Mouse (Mus musculus): ENCODE data around the gene Fbn1. TPM values are rescaled to one million over a fixed set of nuclear protein-coding genes. Genes with fewer than 3 reads are reported as not detected.

Fbn1 gene
- polyA plus RNA-seq, 1 experiment from 2014 or later: 33.6 TPM

DNA sequence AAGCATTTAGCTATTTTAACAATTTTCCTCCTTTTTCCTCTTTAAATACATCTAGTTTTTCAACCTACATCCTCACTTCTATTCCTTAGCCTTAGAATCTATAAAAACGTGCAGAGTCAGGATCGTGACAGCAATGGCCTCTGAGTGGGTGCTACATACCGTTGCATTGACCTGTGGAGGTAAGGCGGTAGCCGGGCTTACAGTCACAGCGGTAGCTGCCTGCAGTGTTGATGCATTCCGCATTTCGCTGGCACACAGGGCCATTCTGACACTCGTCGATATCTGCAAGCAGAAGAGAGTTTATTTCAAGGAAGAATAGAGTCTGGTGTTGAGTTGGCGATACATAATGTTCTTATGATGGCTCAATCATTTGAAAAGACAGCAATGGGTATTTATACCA is 172.6 kb downstream of the Fbn1 start:
- Histone ChIP-seq H3K4me1 (ENCODE audit: control insufficient read depth in 2 of 2, insufficient read depth in 2 of 2, low read length in 2 of 2) (no peaks in the 10 kb centered on the region), H3K27ac (replicated peaks in 1 of 2; ENCODE audit: control insufficient read depth in 1 of 2, insufficient read depth in 1 of 2, low read depth in 2 of 2, low read length in 2 of 2) (no peak overlapping the region), H3K4me3 (ENCODE audit: control insufficient read depth in 1 of 2, insufficient read depth in 1 of 2, low read depth in 1 of 2, low read length in 2 of 2) (no peak overlapping the region), H3K27me3 (ENCODE audit: control insufficient read depth, insufficient read depth, low read length) (no peaks in the 10 kb centered on the region), H3K4me2 (ENCODE audit: low read length) (no peak overlapping the region), H3K9me3 (ENCODE audit: control insufficient read depth, low read length) (no peaks in the 10 kb centered on the region), H3K9ac (ENCODE audit: low read length) (no peak overlapping the region), H3K36me3 (ENCODE audit: control insufficient read depth, insufficient read depth, low read length) (peaks cover 87% of the 10 kb centered on the region)
- ATAC-seq (ENCODE audit: insufficient number of reproducible peaks, insufficient read depth, low FRiP score, low read depth): no peak
- 91% methylated on average over 11 of the region's 11 CpGs for WGBS

- Histone ChIP-seq H3K4me3 (ENCODE audit: control insufficient read depth in 1 of 2, insufficient read depth in 1 of 2, low read depth in 1 of 2, low read length in 2 of 2) (no peak overlapping the region), H3K4me1 (ENCODE audit: control insufficient read depth in 2 of 2, insufficient read depth in 2 of 2, low read length in 2 of 2) (no peaks in the 10 kb centered on the region), H3K27ac (replicated peaks in 1 of 2; ENCODE audit: control insufficient read depth in 1 of 2, insufficient read depth in 1 of 2, low read depth in 2 of 2, low read length in 2 of 2) (no peak overlapping the region), H3K4me2 (ENCODE audit: low read length) (no peak overlapping the region), H3K27me3 (ENCODE audit: control insufficient read depth, insufficient read depth, low read length) (no peaks in the 10 kb centered on the region), H3K9ac (ENCODE audit: low read length) (no peak overlapping the region), H3K9me3 (ENCODE audit: control insufficient read depth, low read length) (no peaks in the 10 kb centered on the region), H3K36me3 (ENCODE audit: control insufficient read depth, insufficient read depth, low read length) (peaks cover 87% of the 10 kb centered on the region)
- WGBS: 71% methylated on average over 4 of the region's 4 CpGs
- no peak for ATAC-seq (ENCODE audit: insufficient number of reproducible peaks, insufficient read depth, low FRiP score, low read depth)
These were observed 173.6 kb downstream of the Fbn1 start for GRCm38 (mm10) chr2:125334163-125334562.

DNA sequence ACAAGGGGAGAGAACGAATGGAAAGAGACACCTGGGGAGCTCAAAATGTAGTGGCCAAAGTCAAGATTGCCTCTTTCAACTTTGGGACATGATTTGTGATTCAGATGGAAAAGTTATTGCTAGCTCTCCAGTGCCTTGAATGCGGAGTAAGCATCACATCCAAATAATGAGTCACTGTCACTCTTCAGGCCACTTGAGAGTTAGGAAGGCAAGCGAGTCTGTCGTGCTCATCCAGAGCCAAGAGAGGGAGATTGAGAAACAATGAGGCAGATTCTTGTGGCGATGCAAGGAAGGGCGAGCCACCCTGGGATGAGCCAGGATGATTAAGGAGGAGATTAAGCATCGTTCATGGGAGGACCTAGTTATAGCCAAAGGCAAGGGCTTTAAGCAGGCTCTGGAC is 176.2 kb downstream of the Fbn1 start:
- Histone ChIP-seq H3K4me3 (ENCODE audit: control insufficient read depth in 1 of 2, insufficient read depth in 1 of 2, low read depth in 1 of 2, low read length in 2 of 2) (no peak overlapping the region), H3K36me3 (ENCODE audit: control insufficient read depth, insufficient read depth, low read length) (peaks cover 84% of the 10 kb centered on the region), H3K4me2 (ENCODE audit: low read length) (no peak overlapping the region), H3K9me3 (ENCODE audit: control insufficient read depth, low read length) (no peaks in the 10 kb centered on the region), H3K27ac (replicated peaks in 1 of 2; ENCODE audit: control insufficient read depth in 1 of 2, insufficient read depth in 1 of 2, low read depth in 2 of 2, low read length in 2 of 2) (no peak overlapping the region), H3K9ac (ENCODE audit: low read length) (no peak overlapping the region), H3K27me3 (ENCODE audit: control insufficient read depth, insufficient read depth, low read length) (no peaks in the 10 kb centered on the region), H3K4me1 (ENCODE audit: control insufficient read depth in 2 of 2, insufficient read depth in 2 of 2, low read length in 2 of 2) (no peaks in the 10 kb centered on the region)
- 82% methylated on average over 7 of the region's 7 CpGs for WGBS
- ATAC-seq (ENCODE audit: insufficient number of reproducible peaks, insufficient read depth, low FRiP score, low read depth): no peak

DNA sequence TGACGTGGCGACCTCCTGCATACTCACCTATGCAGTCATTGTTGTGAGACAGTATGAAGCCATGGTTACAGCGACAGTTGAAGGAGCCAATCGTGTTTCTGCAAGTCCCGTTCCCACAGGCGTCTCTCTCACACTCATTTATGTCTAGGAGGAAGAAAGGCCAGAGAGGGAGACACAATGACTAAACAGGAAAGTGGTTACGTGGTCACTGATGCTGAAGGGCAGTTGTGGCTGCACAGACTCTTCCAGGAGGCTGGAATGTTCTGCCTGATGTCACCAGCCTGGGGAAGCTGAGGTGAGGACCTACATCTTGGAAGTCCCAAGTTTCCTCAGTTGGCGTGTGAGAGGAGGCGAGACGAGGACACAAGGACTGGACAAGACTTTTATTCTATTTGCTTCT is 177.3 kb downstream of the Fbn1 start:
- no peaks in the 10 kb centered on the region for H3K27me3 ChIP-seq (ENCODE audit: control insufficient read depth, insufficient read depth, low read length)
- H3K27ac ChIP-seq (replicated peaks in 1 of 2; ENCODE audit: control insufficient read depth in 1 of 2, insufficient read depth in 1 of 2, low read depth in 2 of 2, low read length in 2 of 2): no peak overlapping the region
- no peak overlapping the region for H3K9ac ChIP-seq (ENCODE audit: low read length)
- no peaks in the 10 kb centered on the region for H3K4me1 ChIP-seq (ENCODE audit: control insufficient read depth in 2 of 2, insufficient read depth in 2 of 2, low read length in 2 of 2)
- no peak overlapping the region for H3K4me2 ChIP-seq (ENCODE audit: low read length)
- WGBS: 89% methylated on average over 10 of the region's 10 CpGs
- H3K4me3 ChIP-seq (ENCODE audit: control insufficient read depth in 1 of 2, insufficient read depth in 1 of 2, low read depth in 1 of 2, low read length in 2 of 2): no peak overlapping the region
- H3K36me3 ChIP-seq (ENCODE audit: control insufficient read depth, insufficient read depth, low read length): peaks cover 78% of the 10 kb centered on the region
- H3K9me3 ChIP-seq (ENCODE audit: control insufficient read depth, low read length): no peaks in the 10 kb centered on the region
- no peak for ATAC-seq (ENCODE audit: insufficient number of reproducible peaks, insufficient read depth, low FRiP score, low read depth)

- Histone ChIP-seq H3K4me1 (ENCODE audit: control insufficient read depth in 2 of 2, insufficient read depth in 2 of 2, low read length in 2 of 2) (peaks cover 2 to 3% of the 10 kb centered on the region in 2 experiments; a peak in 1 of 4 replicates), H3K9me3 (ENCODE audit: control insufficient read depth, low read length) (no peaks in the 10 kb centered on the region), H3K9ac (ENCODE audit: low read length) (no peak overlapping the region), H3K27ac (replicated peaks in 1 of 2; ENCODE audit: control insufficient read depth in 1 of 2, insufficient read depth in 1 of 2, low read depth in 2 of 2, low read length in 2 of 2) (no peak overlapping the region), H3K4me2 (ENCODE audit: low read length) (no peak overlapping the region), H3K4me3 (ENCODE audit: control insufficient read depth in 1 of 2, insufficient read depth in 1 of 2, low read depth in 1 of 2, low read length in 2 of 2) (no peak overlapping the region), H3K27me3 (ENCODE audit: control insufficient read depth, insufficient read depth, low read length) (no peaks in the 10 kb centered on the region), H3K36me3 (ENCODE audit: control insufficient read depth, insufficient read depth, low read length) (peaks cover 81% of the 10 kb centered on the region)
- ATAC-seq (ENCODE audit: insufficient number of reproducible peaks, insufficient read depth, low FRiP score, low read depth): no peak
- WGBS: 75% methylated on average over 7 of the region's 7 CpGs
These were observed 182.5 kb downstream of the Fbn1 start for GRCm38 (mm10) chr2:125325125-125325855.

GRCm38 (mm10) chr2:125324455-125324854 is 183.3 kb downstream of the Fbn1 start:
- 73% methylated on average over 4 of the region's 5 CpGs for WGBS
- no peak for ATAC-seq (ENCODE audit: insufficient number of reproducible peaks, insufficient read depth, low FRiP score, low read depth)
- peaks cover 2 to 10% of the 10 kb centered on the region in 2 experiments; a peak in 2 of 4 replicates for H3K4me1 ChIP-seq (ENCODE audit: control insufficient read depth in 2 of 2, insufficient read depth in 2 of 2, low read length in 2 of 2)

DNA sequence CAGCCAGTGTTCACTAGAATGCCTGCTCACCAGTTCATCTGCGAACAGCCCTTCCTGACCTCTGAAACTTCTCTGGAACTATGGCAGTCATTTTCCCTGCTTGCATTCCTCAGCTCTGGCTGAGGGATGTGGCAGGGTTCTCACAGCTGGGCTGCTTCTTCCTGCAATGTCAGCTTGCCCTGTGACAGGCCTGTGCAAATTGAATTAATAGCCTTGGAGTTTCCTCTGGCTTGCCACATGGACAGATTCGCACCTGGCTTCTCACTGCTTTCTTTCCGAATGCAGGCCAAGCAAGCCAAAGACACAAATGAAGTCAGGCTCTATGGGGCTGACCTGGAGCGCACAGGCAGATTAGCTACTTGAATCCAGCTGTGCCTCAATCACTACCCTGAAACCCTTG is 184.4 kb downstream of the Fbn1 start:
- 50% methylated on average over 4 of the region's 4 CpGs for WGBS
- ATAC-seq (ENCODE audit: insufficient number of reproducible peaks, insufficient read depth, low FRiP score, low read depth): no peak
- Histone ChIP-seq H3K4me2 (ENCODE audit: low read length) (no peak overlapping the region), H3K4me1 (ENCODE audit: control insufficient read depth in 2 of 2, insufficient read depth in 2 of 2, low read length in 2 of 2) (peaks cover 2 to 17% of the 10 kb centered on the region in 2 experiments; a peak in 3 of 4 replicates), H3K27me3 (ENCODE audit: control insufficient read depth, insufficient read depth, low read length) (no peaks in the 10 kb centered on the region), H3K4me3 (ENCODE audit: control insufficient read depth in 1 of 2, insufficient read depth in 1 of 2, low read depth in 1 of 2, low read length in 2 of 2) (no peak overlapping the region), H3K27ac (replicated peaks in 1 of 2; ENCODE audit: control insufficient read depth in 1 of 2, insufficient read depth in 1 of 2, low read depth in 2 of 2, low read length in 2 of 2) (0 out of 4 replicates have a peak overlapping the region, but pooled peaks of 1 of the 2 experiments have one; percentile 38), H3K9me3 (ENCODE audit: control insufficient read depth, low read length) (no peaks in the 10 kb centered on the region), H3K36me3 (ENCODE audit: control insufficient read depth, insufficient read depth, low read length) (peaks cover 79% of the 10 kb centered on the region), H3K9ac (ENCODE audit: low read length) (no peak overlapping the region)

More at GRCm38 (mm10) chr2:125324455-125324854, 183.3 kb downstream of the Fbn1 start:
- Histone ChIP-seq H3K9ac (ENCODE audit: low read length) (no peak overlapping the region), H3K36me3 (ENCODE audit: control insufficient read depth, insufficient read depth, low read length) (peaks cover 78% of the 10 kb centered on the region), H3K4me2 (ENCODE audit: low read length) (no peak overlapping the region), H3K4me3 (ENCODE audit: control insufficient read depth in 1 of 2, insufficient read depth in 1 of 2, low read depth in 1 of 2, low read length in 2 of 2) (no peak overlapping the region), H3K27ac (replicated peaks in 1 of 2; ENCODE audit: control insufficient read depth in 1 of 2, insufficient read depth in 1 of 2, low read depth in 2 of 2, low read length in 2 of 2) (no peak overlapping the region), H3K9me3 (ENCODE audit: control insufficient read depth, low read length) (no peaks in the 10 kb centered on the region), H3K27me3 (ENCODE audit: control insufficient read depth, insufficient read depth, low read length) (no peaks in the 10 kb centered on the region)

GRCm38 (mm10) chr2:125322581-125322980 is 185.2 kb downstream of the Fbn1 start:
- peaks cover 78% of the 10 kb centered on the region for H3K36me3 ChIP-seq (ENCODE audit: control insufficient read depth, insufficient read depth, low read length)
- no peak overlapping the region for H3K27ac ChIP-seq (replicated peaks in 1 of 2; ENCODE audit: control insufficient read depth in 1 of 2, insufficient read depth in 1 of 2, low read depth in 2 of 2, low read length in 2 of 2)
- H3K4me1 ChIP-seq (ENCODE audit: control insufficient read depth in 2 of 2, insufficient read depth in 2 of 2, low read length in 2 of 2): peaks cover 2 to 17% of the 10 kb centered on the region in 2 experiments; a peak in 3 of 4 replicates
- no peak overlapping the region for H3K4me3 ChIP-seq (ENCODE audit: control insufficient read depth in 1 of 2, insufficient read depth in 1 of 2, low read depth in 1 of 2, low read length in 2 of 2)
- H3K27me3 ChIP-seq (ENCODE audit: control insufficient read depth, insufficient read depth, low read length): no peaks in the 10 kb centered on the region
- H3K9ac ChIP-seq (ENCODE audit: low read length): no peak overlapping the region
- H3K4me2 ChIP-seq (ENCODE audit: low read length): no peak overlapping the region
- no peaks in the 10 kb centered on the region for H3K9me3 ChIP-seq (ENCODE audit: control insufficient read depth, low read length)
- ATAC-seq (ENCODE audit: insufficient number of reproducible peaks, insufficient read depth, low FRiP score, low read depth): no peak
- 78% methylated on average over 2 of the region's 2 CpGs for WGBS
